Mouse (Mus musculus): ENCODE results near the gene Mutyh.

Gene Mutyh

DNA sequence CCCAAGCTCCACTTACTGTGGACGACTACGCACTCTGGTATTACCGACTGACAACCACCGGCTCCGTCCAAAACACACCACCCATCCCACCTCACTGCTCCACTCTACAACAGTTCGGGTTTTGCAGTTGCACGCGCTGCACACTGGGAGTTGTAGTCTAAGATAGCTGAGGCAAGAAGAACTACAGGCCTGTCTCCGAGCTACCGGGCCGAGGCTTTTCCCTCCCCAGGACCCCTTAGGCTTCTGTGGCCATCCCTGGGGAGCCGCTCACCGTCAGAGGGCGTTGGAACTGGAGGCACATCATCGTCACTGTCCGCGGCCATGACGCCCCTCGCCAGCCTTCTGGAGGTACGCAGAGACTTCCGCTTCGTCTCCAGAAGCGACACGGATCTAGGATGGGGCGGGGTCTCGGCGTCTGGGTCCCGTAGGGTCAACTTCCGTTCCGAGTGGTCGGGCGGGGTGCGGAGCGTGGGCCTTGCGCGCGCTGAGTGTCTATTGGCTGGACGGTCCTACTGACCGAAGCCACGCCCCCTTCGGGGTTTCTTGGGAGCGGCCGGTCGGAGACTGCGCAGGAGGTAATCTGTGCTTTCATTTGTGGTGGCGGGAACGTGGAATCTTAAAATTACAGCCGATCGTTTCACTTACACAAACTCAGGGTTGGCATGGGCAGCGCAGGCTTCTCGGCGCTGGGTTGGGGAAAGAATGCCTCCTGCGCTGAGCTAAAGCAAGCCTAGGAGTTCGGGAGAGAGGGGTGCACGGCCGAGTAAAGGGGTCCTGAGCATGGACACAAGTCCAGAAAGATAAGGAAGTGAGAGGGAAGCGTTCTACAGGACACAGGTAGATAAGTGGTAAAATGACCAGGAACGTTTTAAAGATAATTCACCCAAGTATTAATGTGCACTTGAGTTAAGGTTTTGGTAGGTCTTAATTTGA lies at the start of gene Mutyh, which contains the start of gene Toe1:
TSS of gene Mutyh (plus strand) at position 527 of the 933 bp plus-strand sequence.
TSS of gene Toe1 (minus strand) at position 444 of the 933 bp plus-strand sequence.
- DNase-seq, result peak; percentile 95 to 97

DNA sequence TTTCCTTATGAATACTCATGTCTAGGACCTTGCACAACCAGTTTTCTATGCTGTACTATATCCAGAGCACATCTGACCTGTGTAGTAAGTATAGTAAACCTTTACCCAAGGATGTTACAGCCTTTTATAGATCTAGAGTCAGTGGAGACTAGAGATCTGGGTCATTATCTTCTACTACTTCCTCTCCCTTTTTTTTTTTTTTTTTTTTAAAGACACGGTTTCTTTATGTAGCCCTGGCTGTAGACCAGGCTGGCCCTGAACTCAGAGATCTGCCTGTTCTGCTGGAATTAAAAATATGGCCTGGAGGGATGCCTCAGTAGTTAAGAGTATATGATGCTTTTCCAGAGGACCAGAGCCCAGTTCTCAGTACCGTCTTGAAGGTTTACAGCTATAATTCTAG lies 45.6 kb upstream of the Mutyh start:
- no peak for DNase-seq

DNA sequence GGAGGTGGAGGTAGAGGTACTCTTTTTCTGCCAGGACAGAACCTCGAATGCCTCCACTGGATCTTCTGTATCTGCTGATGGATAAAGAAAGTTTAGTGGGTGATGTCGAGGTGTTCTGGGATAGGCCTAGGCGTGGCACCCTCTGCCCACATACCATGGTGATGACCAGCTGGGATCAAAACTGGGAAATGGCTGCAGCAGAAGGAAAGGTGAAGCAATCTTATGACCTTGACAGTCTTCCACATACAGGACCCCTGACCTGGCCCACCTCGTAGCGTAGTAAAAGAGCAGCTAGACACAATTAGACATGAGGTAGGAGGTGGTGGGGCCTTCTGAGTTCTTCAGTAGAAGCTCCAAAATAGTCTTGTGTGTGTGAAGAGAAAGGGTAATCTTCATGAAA lies 43.5 kb upstream of the Mutyh start:
- DNase-seq, result no peak

DNA sequence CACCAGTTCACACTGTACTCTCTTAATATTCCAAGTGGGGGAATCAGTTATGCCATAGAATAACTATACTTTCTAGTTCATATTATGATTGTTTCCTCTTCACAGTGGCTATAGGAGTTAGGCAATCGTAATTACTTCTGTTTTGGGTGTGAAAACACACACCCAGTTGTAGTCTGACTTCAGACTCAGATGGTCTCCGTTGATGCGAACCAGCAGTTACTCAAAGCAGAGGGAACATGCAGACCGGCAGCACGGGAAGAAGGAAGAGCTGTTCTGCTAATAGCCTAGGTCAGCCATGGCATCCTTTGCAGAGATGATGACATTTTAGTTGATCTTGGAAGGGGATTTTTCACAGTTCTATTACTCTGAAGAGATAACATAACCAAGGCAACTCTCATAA lies 39.0 kb upstream of the Mutyh start:
- no peak for DNase-seq

DNA sequence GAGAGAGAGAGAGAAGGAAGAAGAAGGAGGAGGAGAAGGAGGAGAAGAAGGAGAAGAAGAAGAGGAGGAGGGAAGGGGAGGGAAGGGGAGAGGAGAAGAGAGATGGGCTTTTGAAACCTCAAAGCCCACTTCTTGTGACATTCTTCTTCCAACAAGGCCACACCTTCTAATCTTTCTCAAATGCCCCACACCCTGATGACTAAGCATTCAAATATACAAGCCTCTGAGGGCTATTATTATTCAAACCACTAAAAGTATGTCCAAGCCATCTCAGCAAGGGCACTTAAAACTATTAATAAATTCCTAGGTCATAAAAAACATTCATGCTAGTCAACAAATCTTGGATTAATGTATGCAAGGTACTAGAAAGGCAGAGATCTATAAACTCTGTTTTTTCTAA lies 38.5 kb upstream of the Mutyh start:
- DNase-seq, result no peak

DNA sequence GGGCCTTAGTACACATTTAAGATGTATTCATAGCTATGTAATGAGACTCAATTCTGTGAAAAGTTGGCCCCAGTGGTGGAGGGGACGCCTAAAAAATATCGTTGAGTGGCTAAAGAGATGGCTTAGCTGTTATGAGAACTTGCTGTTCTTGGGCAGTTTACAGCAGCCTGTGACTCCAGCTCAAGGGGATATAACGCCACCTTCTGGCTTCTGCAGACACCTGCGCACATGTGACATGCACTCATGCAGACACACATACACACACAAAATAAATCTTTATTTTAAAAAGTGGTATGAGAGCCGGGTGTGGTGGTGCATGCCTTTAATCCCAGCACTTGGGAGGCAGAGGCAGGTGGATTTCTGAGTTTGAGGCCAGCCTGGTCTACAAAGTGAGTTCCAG lies 31.1 kb upstream of the Mutyh start:
- no peak for DNase-seq

DNA sequence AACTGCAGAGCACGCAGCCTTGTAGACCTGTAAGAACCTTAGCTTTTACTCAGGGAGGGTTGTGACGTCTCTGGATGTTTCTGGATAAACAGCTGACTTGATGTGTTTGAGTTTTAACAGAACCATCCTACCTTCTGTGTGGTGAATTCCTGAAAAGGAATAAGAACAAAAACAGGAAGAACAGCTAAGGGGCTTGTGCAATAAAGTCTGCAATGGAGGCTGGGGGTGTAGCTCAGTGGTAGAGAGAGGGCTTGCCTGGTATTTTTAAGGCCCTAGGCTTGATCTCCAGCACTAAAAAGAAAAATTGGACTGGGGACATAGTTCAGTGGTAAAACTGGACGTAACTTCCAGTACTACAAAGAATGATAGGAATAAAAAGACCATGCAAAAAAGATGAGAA lies 30.4 kb upstream of the Mutyh start:
- DNase-seq, result no peak

DNA sequence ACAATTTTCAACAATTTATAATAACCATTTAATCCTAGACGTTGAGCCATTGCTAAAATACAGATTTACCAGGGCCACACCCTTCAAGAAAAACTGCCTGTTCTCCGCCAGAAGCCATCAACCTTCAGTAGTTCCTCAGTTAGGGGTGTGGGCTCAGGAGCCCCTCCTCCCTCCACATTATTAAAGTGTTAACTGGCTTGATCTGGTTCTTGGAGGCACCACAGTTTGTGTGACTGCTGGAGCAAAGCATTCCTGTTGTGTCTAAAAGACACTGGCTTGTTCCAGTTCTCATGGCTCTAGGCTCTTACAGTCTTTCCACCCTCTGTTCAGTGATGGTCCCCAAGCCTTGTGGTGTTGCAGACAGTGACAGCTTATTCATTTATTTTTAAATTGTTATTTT lies 27.0 kb upstream of the Mutyh start:
- DNase-seq, result no peak

DNA sequence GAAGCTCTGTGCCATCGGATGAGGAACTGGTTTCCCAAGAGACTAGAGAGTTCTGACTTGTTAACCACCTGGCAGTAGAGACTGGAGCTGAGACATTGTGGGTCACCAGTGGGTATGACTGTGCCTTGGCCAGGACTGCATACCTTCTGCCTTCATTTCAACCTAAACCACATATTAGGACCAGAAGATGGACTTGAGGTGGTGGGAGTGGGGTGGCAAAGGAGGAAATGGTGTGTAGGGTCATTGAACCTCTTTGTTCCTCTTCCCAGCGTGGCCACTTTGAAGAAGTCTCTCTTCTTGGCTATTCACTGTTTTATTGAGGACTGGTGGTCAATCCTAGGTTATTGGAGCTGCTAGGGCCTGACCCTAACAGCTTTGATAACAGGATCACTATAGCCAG lies 26.2 kb upstream of the Mutyh start:
- no peak for DNase-seq

DNA sequence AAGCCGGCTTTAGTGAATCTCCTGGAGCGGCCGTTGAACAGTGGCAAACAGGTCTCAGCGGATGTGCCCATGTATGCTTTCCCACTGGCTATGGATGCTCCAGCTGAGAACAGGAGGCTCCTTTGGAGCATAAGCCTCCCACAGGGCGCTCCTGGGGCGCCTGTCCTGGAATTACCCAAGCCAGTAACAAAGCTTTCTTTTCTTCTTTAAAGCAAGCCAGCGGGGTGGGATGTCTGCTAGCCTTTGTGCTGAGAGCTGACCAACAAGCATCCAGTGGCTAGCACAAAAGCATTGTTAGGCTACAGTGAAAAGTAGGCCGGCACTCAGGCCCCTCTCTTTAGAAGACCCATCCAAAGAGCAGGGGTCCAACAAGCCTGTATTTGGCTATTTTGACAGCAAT lies 25.4 kb upstream of the Mutyh start:
- no peak for DNase-seq

DNA sequence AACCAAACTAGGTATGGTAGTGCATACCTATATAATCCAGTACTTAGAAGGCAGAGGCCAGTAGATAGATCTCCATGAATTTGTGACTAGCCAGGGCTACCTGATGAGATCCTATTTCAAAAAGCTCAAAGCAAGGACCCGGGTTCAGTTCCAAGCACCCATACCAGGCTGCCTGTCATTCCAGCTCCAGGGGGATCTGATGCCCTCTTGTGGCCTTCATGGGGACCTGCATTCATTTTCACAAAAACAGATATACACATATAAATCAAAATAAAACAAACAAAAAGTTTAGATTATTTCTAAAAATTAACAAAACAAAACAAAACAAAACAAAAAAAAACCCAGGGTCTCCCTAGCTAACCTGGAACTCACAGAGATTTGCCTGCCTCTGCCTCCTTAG lies 20.9 kb upstream of the Mutyh start:
- DNase-seq, result no peak

DNA sequence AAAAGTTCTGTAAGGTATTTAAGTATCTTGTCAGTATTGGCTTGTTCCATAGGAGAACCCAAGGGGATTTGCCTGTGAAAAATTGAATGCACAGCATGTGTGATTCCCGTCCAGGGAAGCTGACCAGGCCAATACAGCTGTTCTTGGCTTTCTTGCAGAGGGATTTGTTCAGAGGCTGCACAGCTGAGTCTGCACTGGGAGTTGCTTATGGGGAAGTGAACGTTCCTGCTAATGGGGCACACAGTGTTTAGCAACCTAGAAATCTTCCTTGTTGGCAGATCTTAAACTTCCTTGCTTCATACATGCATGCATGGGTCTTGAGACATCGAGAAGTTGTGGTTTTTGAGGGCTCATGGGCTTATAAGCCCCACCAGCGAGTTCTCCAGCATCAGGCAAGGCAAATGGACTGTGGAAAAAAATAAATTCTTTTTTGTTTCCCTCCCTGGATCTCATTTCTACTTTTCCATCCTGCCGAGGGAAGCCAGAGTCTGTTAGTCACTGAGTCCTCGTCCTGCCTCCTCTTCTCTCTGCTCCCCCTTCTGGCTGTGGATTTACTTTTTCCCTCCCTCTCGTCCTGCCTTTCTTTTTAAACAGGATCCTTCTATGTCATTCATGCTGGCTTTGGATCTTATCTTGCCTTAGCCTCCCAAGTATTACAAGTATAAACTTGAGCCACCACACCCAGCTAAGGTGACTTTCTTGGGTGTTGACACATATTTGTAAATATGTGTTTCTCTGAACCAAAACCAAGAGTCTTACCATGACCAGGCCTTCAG lies 19.4 kb upstream of the Mutyh start:
- no peak for DNase-seq

DNA sequence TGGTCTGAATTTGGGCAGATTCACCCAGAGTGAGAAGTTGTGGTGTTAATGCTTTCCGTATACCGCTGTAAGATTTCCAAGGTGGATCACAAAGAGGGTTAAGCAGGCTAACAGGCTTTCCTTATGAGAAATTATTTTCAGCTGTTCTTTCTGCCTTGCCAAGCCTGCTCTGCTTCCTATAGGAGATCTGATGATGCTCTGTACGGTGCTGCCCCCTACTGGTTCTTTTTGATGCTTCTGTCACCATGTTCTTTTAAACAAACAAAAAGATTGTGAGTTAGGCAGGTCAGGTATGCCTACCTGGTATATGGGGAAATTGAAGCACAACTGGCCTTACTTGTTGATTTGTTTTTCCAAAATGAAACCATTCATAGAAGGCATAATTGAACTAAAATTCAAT lies 18.6 kb upstream of the Mutyh start:
- DNase-seq, result peak; percentile 90 to 93

DNA sequence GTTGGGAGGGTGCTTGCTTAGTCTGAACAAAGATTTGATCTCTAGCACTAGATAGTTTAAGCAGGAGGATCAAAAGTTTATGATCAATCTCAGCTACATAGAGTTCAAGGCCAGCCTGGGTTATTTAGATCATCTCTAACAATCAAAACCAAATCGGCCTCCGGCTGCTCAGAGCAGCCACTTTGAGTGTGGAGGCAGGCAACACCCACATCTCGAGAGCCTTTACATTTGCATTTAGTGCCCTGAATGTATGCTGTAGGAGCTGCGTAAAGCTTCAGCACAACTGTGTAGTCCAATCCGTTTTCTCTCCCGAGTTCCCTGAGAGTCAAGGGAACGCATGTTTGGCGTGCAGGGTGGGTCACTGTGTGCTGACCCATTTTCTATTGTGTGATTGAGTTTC lies 15.1 kb upstream of the Mutyh start:
- DNase-seq, result no peak

DNA sequence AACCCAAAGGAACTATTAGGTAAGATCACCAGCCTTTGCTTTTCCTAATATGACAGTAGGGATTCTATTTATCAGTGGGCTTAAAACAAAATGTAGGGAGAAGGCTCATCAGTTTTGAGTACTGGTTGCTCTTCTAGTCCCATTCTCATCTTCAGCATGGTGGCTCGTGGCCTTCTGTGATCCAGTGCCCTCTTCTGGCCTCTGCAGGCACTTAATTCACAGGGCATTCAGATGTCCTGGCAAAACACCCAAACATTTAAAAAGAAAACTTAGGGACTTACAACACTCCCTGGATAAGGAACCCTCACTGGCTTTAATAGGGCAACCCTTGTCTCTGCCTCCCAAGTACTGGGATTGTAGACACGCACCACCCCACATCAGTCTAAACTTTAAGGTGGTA lies 13.2 kb upstream of the Mutyh start:
- DNase-seq, result no peak

DNA sequence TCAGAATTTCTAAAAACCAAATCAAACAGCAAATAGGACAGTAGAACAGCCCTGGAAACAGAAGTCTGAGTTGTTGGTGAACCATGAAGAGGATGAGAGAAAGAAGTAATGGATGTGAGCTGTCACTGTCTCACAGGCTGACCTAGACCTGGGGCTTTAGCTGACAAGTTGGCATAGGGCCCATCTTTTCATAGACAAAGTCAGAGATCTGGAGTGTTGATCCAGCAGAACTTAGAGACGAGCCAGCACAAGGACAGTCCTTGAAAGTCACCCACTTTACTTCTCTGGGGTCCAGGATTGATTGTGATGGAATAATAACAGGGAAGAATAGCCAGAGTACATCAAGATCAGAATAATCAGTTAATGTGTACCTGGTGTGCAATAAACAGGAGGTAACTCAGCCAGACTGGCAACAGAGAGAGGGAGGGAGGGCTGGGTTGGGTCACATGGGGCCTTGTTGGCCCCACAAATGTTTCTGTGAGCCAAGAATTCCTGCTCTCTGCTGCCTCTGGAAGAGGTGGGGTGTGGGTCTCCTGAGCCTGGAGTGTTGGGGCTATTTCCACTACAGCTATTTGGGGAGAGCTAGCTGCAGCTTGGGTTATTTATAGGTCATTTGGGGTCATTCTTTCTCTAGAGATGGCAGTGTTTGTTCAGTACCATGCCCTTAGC lies 10.9 kb upstream of the Mutyh start:
- DNase-seq, result no peak

DNA sequence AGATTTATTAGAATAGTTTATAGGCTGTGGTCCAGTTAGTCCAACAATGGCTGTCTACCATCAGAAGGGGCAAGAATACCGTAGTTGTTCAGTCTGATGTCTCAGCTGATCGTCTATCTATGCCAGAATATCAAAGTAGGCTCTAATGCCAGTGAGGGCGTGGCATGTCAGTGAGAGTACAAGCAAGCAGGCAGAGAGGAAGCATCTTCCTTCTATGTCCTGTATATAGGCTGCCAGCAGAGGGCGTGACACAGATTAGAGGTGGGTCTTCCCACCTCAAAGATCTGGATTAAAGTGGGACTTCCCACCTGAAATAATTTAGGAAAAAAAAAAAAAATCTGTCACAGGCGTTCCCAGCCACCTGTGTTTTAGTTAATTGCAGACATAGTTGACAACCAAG lies 7.6 kb upstream of the Mutyh start:
- DNase-seq, result peak in 1 of 2 experiments; percentile 53

DNA sequence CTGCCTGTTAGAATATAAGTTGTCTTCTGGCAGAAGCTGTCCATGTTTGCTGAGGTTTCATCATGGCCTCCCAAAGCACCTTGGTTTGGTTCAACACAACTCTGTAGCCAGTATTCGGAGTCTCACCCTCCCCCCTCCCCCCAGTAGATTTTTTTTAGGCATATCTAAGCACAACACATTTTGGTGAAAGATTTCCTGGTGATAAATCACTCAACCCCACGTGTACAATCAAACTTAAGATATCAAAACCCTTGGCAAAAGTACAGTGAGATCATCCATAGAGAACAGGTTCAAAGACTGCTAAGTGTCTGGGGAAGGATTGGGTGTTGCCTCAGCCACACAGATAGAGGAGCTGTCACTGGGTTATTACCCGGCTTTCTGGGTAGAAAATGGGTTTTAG lies 3.5 kb downstream of the Mutyh start:
- DNase-seq, result no peak

DNA sequence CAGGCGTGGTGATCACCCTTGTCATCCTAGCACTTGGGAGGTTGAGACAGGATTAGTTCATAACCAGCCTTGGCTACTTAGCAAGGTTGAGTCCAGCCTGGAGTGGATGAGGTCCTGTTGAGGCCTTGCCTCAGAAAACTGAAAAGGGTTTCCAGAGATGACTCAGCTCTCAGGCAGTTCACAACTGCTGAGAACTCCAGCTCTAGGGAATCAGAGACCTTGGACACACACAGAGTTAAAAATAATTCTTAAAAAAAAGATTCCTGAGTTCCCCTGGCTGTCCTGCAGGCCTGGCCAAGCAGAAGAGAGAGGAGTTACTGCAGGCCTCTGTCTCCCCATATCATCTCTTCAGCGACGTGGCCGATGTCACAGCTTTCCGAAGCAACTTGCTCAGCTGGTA lies 7.8 kb downstream of the Mutyh start:
- no peak for DNase-seq

DNA sequence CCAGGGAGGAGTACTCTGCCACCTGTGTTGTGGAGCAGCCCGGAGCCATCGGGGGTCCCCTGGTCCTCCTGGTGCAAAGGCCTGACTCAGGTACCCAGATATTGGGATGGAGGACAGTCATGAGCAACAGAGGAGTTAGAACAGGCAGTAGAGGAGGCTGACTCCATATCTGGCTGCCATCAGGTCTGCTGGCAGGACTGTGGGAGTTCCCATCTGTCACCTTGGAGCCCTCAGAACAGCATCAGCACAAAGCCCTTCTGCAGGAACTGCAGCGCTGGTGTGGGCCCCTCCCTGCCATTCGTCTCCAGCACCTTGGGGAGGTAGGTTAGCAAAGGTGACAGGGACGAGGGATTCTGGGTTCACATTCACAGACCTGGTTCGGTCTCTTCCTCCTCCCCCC lies 10.0 kb downstream of the Mutyh start:
- peak; percentile 66 to 74 for DNase-seq

DNA sequence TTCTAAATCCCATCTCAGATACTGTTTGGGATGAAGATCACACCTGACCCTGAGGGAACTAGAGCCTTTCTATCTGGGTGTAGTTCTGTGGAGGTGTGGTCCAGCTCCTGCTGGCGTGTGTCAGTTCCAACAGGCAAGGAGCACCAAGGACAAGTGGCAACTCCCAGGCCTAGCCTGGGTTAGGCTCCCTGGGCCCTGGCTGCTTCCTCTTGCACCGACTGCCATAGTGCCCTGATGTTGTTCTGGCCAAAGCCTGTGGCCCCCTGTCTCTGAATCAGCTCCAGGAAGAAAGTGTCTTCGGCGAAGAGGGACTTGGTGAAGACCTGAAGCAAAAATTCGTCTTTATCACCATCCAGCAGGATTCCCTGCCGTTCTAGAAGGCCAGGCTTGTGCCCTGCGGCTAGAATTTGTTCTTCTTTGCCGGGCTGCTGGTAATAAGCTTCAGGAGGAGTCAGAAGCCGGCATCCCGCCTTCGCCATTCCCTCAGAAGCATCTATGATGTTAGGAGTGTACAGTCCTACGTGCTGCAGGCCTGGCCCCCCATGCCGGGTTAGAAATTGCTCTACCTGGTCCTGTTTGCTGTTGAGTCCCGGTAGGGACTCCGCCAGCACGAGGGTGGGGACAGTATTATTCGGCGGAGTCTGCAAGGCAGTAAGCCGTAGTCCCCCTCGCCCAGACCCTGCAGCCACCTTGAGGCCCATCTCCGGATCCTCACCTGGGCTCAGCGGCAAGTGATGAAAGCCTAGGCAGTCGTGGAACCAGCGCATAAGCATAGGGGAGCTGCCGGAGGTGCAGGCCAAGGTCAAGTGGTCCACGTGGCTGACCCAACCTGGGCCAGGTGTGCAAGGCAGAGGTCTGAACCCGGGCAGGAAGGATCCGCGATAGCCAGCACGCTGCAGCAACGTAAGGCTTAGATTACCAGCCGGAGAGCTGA lies 12.7 kb downstream of the Mutyh start:
- DNase-seq, result no peak

Data from cerebellum, postnatal 14 days (tissue).